Mouse (Mus musculus): ENCODE data around the gene Ccnt2. TPM values are rescaled to one million over a fixed set of nuclear protein-coding genes. Genes with fewer than 3 reads are reported as not detected.

The Ccnt2 gene
- polyA plus RNA-seq, 1 experiment from 2014 or later, result 24.7 TPM

DNA sequence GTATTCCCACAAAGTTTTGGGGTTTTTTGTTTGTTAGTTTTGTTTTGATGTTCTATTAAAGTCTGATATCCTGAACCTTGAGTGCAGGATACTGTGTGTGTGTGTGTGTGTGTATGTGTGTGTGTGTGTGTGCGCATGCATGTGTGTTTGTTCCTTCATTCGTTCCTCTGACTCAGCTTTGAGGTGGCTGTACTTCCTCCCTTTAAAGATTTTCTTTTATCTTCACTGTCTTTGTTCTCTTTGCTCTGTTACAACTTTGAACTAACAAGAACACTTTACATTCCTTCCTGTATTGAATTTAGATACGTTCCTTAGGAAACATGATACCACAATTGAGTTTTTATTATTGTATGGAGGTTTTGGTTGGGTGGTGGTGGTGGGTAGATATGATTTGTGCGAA lies 22.4 kb downstream of the Ccnt2 start:
- H3K4me2 ChIP-seq (replicated peaks; ENCODE audit: low read depth), result no peak overlapping the region
- WGBS, result 59% methylated on average over 4 of the region's 4 CpGs
- H3K9ac ChIP-seq (ENCODE audit: low read length), result no peak overlapping the region
- no peaks in the 10 kb centered on the region for H3K36me3 ChIP-seq (ENCODE audit: control insufficient read depth, insufficient read depth, low read length)
- H3K4me1 ChIP-seq (replicated peaks; ENCODE audit: control insufficient read depth, insufficient read depth), result no peaks in the 10 kb centered on the region
- no peaks in the 10 kb centered on the region for H3K9me3 ChIP-seq (ENCODE audit: control insufficient read depth, low read length)
- no peak overlapping the region for H3K27ac ChIP-seq (replicated peaks)
- DNase-seq (ENCODE audit: low spot score) (no peak), ATAC-seq (ENCODE audit: low FRiP score, low TSS enrichment) (peak; percentile 77; the same call in 1 of the 2 replicates)
- TF ChIP-seq CTCF (IDR thresholded peaks at IDR 0.05; ENCODE audit: low read depth), result no peak
- TF ChIP-seq EP300 (optimal IDR thresholded peaks at IDR 0.05), result no peak
- H3K27me3 ChIP-seq (ENCODE audit: control insufficient read depth, insufficient read depth, low read length), result no peaks in the 10 kb centered on the region
- H3K4me3 ChIP-seq (ENCODE audit: low read depth, low read length), result no peak overlapping the region

DNA sequence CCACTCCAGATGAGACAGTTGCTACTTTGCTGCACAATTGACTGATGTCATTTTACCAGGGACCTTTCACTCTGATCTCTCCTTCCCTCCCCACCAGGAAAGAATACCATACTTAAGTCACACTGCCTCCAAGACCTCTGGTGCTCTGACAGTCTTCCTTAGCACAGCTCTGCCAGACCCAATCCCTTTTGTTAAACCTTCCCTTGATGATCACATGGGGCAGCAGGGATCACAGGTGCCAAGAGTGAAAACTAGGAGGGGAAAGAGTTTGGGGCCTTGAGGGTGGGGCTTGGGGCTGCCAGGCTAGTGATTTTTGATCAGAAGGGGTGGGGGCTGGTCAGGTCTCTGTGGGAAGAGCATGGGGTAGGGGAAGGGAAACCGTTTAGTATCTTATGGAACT lies 22.8 kb downstream of the Ccnt2 start:
- ATAC-seq (ENCODE audit: low FRiP score, low TSS enrichment), result peak; percentile 64; the same call in 1 of the 2 replicates
- H3K4me1 ChIP-seq (replicated peaks; ENCODE audit: control insufficient read depth, insufficient read depth), result no peaks in the 10 kb centered on the region
- no peaks in the 10 kb centered on the region for H3K27me3 ChIP-seq (ENCODE audit: control insufficient read depth, insufficient read depth, low read length)
- no peak overlapping the region for H3K4me3 ChIP-seq (ENCODE audit: low read depth, low read length)
- WGBS, result 85% methylated on average over 1 of the region's 1 CpGs
- TF ChIP-seq EP300 (optimal IDR thresholded peaks at IDR 0.05) (no peak), CTCF (IDR thresholded peaks at IDR 0.05; ENCODE audit: low read depth) (no peak)
- no peak for DNase-seq (ENCODE audit: low spot score)
- H3K9ac ChIP-seq (ENCODE audit: low read length), result no peak overlapping the region
- H3K4me2 ChIP-seq (replicated peaks; ENCODE audit: low read depth), result no peak overlapping the region
- no peak overlapping the region for H3K27ac ChIP-seq (replicated peaks)
- no peaks in the 10 kb centered on the region for H3K36me3 ChIP-seq (ENCODE audit: control insufficient read depth, insufficient read depth, low read length)
- no peaks in the 10 kb centered on the region for H3K9me3 ChIP-seq (ENCODE audit: control insufficient read depth, low read length)

DNA sequence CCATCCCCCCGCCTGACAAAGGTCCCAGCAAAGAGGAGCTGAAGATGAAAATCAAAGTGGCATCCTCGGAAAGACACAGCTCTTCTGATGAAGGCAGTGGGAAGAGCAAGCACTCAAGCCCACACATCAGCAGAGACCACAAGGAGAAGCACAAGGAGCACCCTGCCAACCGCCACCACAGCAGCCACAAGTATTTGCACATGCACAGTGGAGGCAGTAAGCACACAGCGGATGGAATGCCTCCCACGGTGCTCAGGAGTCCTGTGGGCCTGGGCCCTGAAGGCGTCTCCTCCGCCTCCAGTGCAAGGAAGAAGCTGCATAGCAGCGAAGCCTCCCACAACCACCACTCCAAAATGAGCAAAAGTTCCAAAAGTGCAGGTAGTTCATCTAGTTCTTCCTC lies 29.0 kb downstream of the Ccnt2 start:
- 86% methylated on average over 8 of the region's 8 CpGs for WGBS
- H3K36me3 ChIP-seq (ENCODE audit: control insufficient read depth, insufficient read depth, low read length), result peaks cover 15% of the 10 kb centered on the region
- H3K27me3 ChIP-seq (ENCODE audit: control insufficient read depth, insufficient read depth, low read length), result no peaks in the 10 kb centered on the region
- H3K9ac ChIP-seq (ENCODE audit: low read length), result no peak overlapping the region
- DNase-seq (ENCODE audit: low spot score), result no peak
- TF ChIP-seq CTCF (IDR thresholded peaks at IDR 0.05; ENCODE audit: low read depth) (no peak), EP300 (optimal IDR thresholded peaks at IDR 0.05) (no peak)
- H3K4me2 ChIP-seq (replicated peaks; ENCODE audit: low read depth), result no peak overlapping the region
- no peak overlapping the region for H3K27ac ChIP-seq (replicated peaks)
- H3K9me3 ChIP-seq (ENCODE audit: control insufficient read depth, low read length), result no peaks in the 10 kb centered on the region
- H3K4me3 ChIP-seq (ENCODE audit: low read depth, low read length), result no peak overlapping the region
- H3K4me1 ChIP-seq (replicated peaks; ENCODE audit: control insufficient read depth, insufficient read depth), result no peaks in the 10 kb centered on the region
- ATAC-seq (ENCODE audit: low FRiP score, low TSS enrichment), result no peak

DNA sequence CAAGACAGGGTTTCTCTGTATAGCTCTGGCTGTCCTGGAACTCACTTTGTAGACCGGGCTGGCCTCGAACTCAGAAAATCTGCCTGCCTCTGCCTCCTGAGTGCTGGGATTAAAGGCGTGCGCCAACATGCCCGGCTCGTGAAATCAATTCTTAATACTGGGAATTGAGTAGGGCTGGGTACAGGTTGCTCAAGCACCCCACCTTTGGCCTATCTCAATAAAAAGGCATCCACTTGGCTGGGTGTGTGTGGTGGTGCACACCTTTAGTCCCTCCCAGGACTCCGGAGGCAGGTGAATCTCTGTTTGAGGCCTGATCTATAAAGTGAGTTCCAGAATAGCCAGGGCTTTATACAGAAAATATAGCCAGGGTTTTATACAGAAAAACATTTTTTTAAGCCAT lies 34.7 kb downstream of the Ccnt2 start:
- Histone ChIP-seq H3K4me3 (ENCODE audit: low read depth, low read length) (no peak overlapping the region), H3K4me1 (replicated peaks; ENCODE audit: control insufficient read depth, insufficient read depth) (no peaks in the 10 kb centered on the region), H3K4me2 (replicated peaks; ENCODE audit: low read depth) (no peak overlapping the region), H3K27ac (replicated peaks) (no peak overlapping the region), H3K27me3 (ENCODE audit: control insufficient read depth, insufficient read depth, low read length) (no peaks in the 10 kb centered on the region), H3K9me3 (ENCODE audit: control insufficient read depth, low read length) (no peaks in the 10 kb centered on the region), H3K36me3 (ENCODE audit: control insufficient read depth, insufficient read depth, low read length) (peaks cover 3% of the 10 kb centered on the region; the same call in 1 of the 2 replicates), H3K9ac (ENCODE audit: low read length) (no peak overlapping the region)
- no peak for DNase-seq (ENCODE audit: low spot score)
- TF ChIP-seq CTCF (IDR thresholded peaks at IDR 0.05; ENCODE audit: low read depth) (no peak), EP300 (optimal IDR thresholded peaks at IDR 0.05) (no peak)
- ATAC-seq (ENCODE audit: low FRiP score, low TSS enrichment), result no peak
- WGBS, result 90% methylated on average over 7 of the region's 7 CpGs

DNA sequence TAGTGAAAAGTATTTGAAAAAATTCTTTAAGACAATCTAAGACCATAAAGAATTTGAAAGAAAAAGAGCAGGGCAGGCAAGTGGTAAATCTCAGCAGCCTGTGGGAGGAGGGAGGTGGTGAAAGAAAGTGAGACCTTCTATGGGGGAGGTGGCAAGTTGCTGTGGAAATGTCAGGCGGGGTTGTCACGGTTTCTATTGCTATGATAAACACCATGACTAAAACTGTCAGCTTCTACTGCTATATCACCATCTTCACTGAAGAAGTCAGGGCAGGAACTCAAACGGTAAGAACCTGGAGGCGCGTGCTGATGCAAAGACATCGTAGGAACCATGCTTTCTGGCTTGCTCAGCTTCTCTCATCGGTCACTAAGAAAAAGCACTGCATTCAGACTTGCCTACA lies 39.0 kb downstream of the Ccnt2 start:
- WGBS, result 65% methylated on average over 7 of the region's 7 CpGs
- DNase-seq (ENCODE audit: low spot score), result no peak
- H3K4me1 ChIP-seq (replicated peaks; ENCODE audit: control insufficient read depth, insufficient read depth), result no peaks in the 10 kb centered on the region
- no peak overlapping the region for H3K4me2 ChIP-seq (replicated peaks; ENCODE audit: low read depth)
- H3K9me3 ChIP-seq (ENCODE audit: control insufficient read depth, low read length), result no peaks in the 10 kb centered on the region
- H3K27ac ChIP-seq (replicated peaks), result no peak overlapping the region
- TF ChIP-seq CTCF (IDR thresholded peaks at IDR 0.05; ENCODE audit: low read depth) (no peak), EP300 (optimal IDR thresholded peaks at IDR 0.05) (no peak)
- H3K27me3 ChIP-seq (ENCODE audit: control insufficient read depth, insufficient read depth, low read length), result no peaks in the 10 kb centered on the region
- H3K4me3 ChIP-seq (ENCODE audit: low read depth, low read length), result no peak overlapping the region
- H3K9ac ChIP-seq (ENCODE audit: low read length), result no peak overlapping the region
- no peaks in the 10 kb centered on the region for H3K36me3 ChIP-seq (ENCODE audit: control insufficient read depth, insufficient read depth, low read length)
- no peak for ATAC-seq (ENCODE audit: low FRiP score, low TSS enrichment)

DNA sequence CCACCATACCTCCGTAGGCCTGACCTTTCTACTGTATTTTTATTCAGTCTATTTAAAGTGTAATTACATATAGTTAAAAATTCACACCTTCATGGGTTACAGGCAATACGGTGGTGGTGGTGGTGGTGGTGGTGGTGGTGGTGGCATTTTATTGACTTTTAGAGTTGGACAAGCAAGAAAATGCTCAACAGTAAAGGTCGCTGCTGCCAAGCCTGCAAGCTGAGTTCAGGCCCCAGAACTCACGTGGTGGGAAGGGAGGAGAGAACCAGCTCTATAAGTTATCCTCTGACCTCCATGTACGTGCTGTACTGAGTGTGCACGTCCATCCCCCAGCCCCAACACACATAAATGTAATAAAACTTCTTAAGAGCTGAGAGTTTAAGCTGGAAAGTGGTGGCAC lies 42.4 kb downstream of the Ccnt2 start:
- ATAC-seq (ENCODE audit: low FRiP score, low TSS enrichment) (no peak), DNase-seq (ENCODE audit: low spot score) (no peak)
- Histone ChIP-seq H3K4me2 (replicated peaks; ENCODE audit: low read depth) (no peak overlapping the region), H3K27ac (replicated peaks) (no peak overlapping the region), H3K36me3 (ENCODE audit: control insufficient read depth, insufficient read depth, low read length) (no peaks in the 10 kb centered on the region), H3K4me3 (ENCODE audit: low read depth, low read length) (no peak overlapping the region), H3K9ac (ENCODE audit: low read length) (no peak overlapping the region), H3K27me3 (ENCODE audit: control insufficient read depth, insufficient read depth, low read length) (no peaks in the 10 kb centered on the region), H3K4me1 (replicated peaks; ENCODE audit: control insufficient read depth, insufficient read depth) (no peaks in the 10 kb centered on the region), H3K9me3 (ENCODE audit: control insufficient read depth, low read length) (no peaks in the 10 kb centered on the region)
- TF ChIP-seq CTCF (IDR thresholded peaks at IDR 0.05; ENCODE audit: low read depth) (no peak), EP300 (optimal IDR thresholded peaks at IDR 0.05) (no peak)
- WGBS, result 78% methylated on average over 6 of the region's 6 CpGs
